Mouse (Mus musculus) G1E (cell line): Measurements from ENCODE around the gene S1pr4. TPM values are rescaled to one million over a fixed set of nuclear protein-coding genes. Genes with fewer than 3 reads are reported as not detected.

ENCODE experiments used
- ATAC-seq: 2 replicates; pipeline ENCODE4 v1.8.0; 2016; ENCODE audit warnings: mild to moderate bottlenecking; ENCODE audit not compliant: insufficient number of reproducible peaks, poor library complexity, low FRiP score, severe bottlenecking; ENCODE audit errors: extremely low read depth
- DNase-seq: peaks from one replicate; pipeline ENCODE4 v3.0.0; 2012; ENCODE audit warnings: low spot score
- H3K27me3 ChIP-seq: 2 replicates; pipeline ENCODE4 v1.6.1; 2012; ENCODE audit warnings: mild to moderate bottlenecking, low read length, inconsistent platforms; ENCODE audit not compliant: insufficient read depth
- H3K36me3 ChIP-seq: replicated peaks from 2 replicates; pipeline ENCODE3; 2012; ENCODE audit warnings: mild to moderate bottlenecking, inconsistent platforms
- H3K4me1 ChIP-seq: 2 replicates; pipeline ENCODE4 v1.6.1; 2012; ENCODE audit warnings: low read depth, low read length, inconsistent platforms, mixed read lengths; ENCODE audit not compliant: insufficient read depth
- H3K4me3 ChIP-seq: 2 replicates; pipeline ENCODE4 v1.5.1; 2012; ENCODE audit warnings: low read depth, mild to moderate bottlenecking, inconsistent platforms, low read length, moderate library complexity, mixed read lengths
- H3K9me3 ChIP-seq: replicated peaks from 2 replicates; pipeline ENCODE4 v1.6.1; 2012; ENCODE audit warnings: inconsistent platforms
- CTCF ChIP-seq: IDR thresholded peaks from 2 replicates; pipeline ENCODE4 v1.5.1; 2012; ENCODE audit warnings: low read depth, low read length, inconsistent platforms, mixed read lengths
- GATA1 ChIP-seq: IDR thresholded peaks from 2 replicates; pipeline ENCODE4 v1.6.1; 2012; ENCODE audit warnings: borderline replicate concordance, low read length, inconsistent platforms, mixed read lengths
- GATA2 ChIP-seq: IDR thresholded peaks from 2 replicates; pipeline ENCODE4 v1.6.1; 2012; ENCODE audit warnings: low read depth, low read length, inconsistent platforms, borderline replicate concordance
- POLR2AphosphoS5 ChIP-seq: IDR thresholded peaks from 2 replicates; pipeline ENCODE4 v1.6.1; 2012; ENCODE audit warnings: low read depth, low read length, inconsistent platforms; ENCODE audit not compliant: insufficient replicate concordance
- TAL1 ChIP-seq: conservative IDR thresholded peaks from 2 replicates; pipeline ENCODE4 v1.6.1; 2012; ENCODE audit warnings: low read depth, low read length, inconsistent platforms, mixed read lengths
- polyA plus RNA-seq: library from polyadenylated mRNA; stranded (reverse); fragments of >175 nt; gene quantifications from 2 replicates; pipeline ENCODE4 v1.2.3, GENCODE M21; 2012
- total RNA-seq, 2 experiments: library from RNA; stranded (forward) in 1 of 2; stranded (reverse) in 1 of 2; fragments of 200-1000 nt in 1 of 2; fragments of >200 nt in 1 of 2; fragmentation: Nextera tagmentation in 1 of 2; gene quantifications; 2 replicates each; pipeline ENCODE4 v1.2.3; 2014 to 2017

S1pr4 gene
- total and polyA plus RNA-seq, 3 experiments: 1.00 to 1.6 TPM; not detected in 1

- Histone ChIP-seq H3K27me3 (no peaks in the 10 kb centered on the region; the same call in 1 of the 2 replicates), H3K4me1 (peaks cover 77% of the 10 kb centered on the region), H3K4me3 (peak overlapping the region; percentile 2; the same call in 1 of the 2 replicates), H3K36me3 (peaks cover 75% of the 10 kb centered on the region), H3K9me3 (no peaks in the 10 kb centered on the region)
- TF ChIP-seq CTCF (no peak), POLR2AphosphoS5 (no peak), GATA2 (no peak), GATA1 (no peak), TAL1 (no peak)
- ATAC-seq (no peak), DNase-seq (no peak)
These were observed 7.2 kb downstream of the S1pr4 start for GRCm38 (mm10) chr10:81492606-81493240.

GRCm38 (mm10) chr10:81491018-81491417 is 8.9 kb downstream of the S1pr4 start:
- H3K4me1 ChIP-seq: peaks cover 71% of the 10 kb centered on the region
- peaks cover 92% of the 10 kb centered on the region for H3K36me3 ChIP-seq

GRCm38 (mm10) chr10:81489941-81490340 is 10.0 kb downstream of the S1pr4 start:
- H3K4me3 ChIP-seq: no peak overlapping the region
- no peaks in the 10 kb centered on the region; the same call in 1 of the 2 replicates for H3K27me3 ChIP-seq
- H3K9me3 ChIP-seq: no peaks in the 10 kb centered on the region
- peaks cover 100% of the 10 kb centered on the region for H3K36me3 ChIP-seq
- ATAC-seq: no peak
- H3K4me1 ChIP-seq: peaks cover 67% of the 10 kb centered on the region
- TF ChIP-seq POLR2AphosphoS5 (no peak), CTCF (no peak), GATA2 (no peak), TAL1 (no peak), GATA1 (no peak)
- no peak for DNase-seq

More at GRCm38 (mm10) chr10:81491018-81491417, 8.9 kb downstream of the S1pr4 start:
- TF ChIP-seq GATA2: no peak
- no peak for TF ChIP-seq TAL1
- TF ChIP-seq CTCF: no peak
- TF ChIP-seq POLR2AphosphoS5: no peak
- TF ChIP-seq GATA1: no peak
- Histone ChIP-seq H3K9me3 (no peaks in the 10 kb centered on the region), H3K4me3 (no peak overlapping the region), H3K27me3 (no peaks in the 10 kb centered on the region; the same call in 1 of the 2 replicates)
- ATAC-seq (no peak), DNase-seq (no peak)

GRCm38 (mm10) chr10:81488081-81488480 is 11.9 kb downstream of the S1pr4 start:
- Histone ChIP-seq H3K27me3 (no peaks in the 10 kb centered on the region; the same call in 1 of the 2 replicates), H3K4me3 (no peak overlapping the region), H3K9me3 (no peaks in the 10 kb centered on the region), H3K4me1 (peaks cover 58% of the 10 kb centered on the region), H3K36me3 (peaks cover 82% of the 10 kb centered on the region)
- TF ChIP-seq POLR2AphosphoS5 (no peak), CTCF (no peak), TAL1 (no peak), GATA1 (no peak), GATA2 (no peak)
- DNase-seq: no peak
- ATAC-seq: no peak

- TF ChIP-seq POLR2AphosphoS5 (no peak), CTCF (no peak), GATA2 (no peak), GATA1 (no peak), TAL1 (no peak)
- H3K27me3 ChIP-seq: peaks cover 9% of the 10 kb centered on the region
- no peaks in the 10 kb centered on the region for H3K9me3 ChIP-seq
- no peak overlapping the region for H3K4me3 ChIP-seq
- ATAC-seq (no peak), DNase-seq (no peak)
- peaks cover 66% of the 10 kb centered on the region for H3K36me3 ChIP-seq
- peaks cover 57% of the 10 kb centered on the region for H3K4me1 ChIP-seq
These were observed 13.4 kb downstream of the S1pr4 start for GRCm38 (mm10) chr10:81486496-81486895.

GRCm38 (mm10) chr10:81485479-81486018 is 14.4 kb downstream of the S1pr4 start:
- peaks cover 57% of the 10 kb centered on the region for H3K36me3 ChIP-seq
- H3K27me3 ChIP-seq: peaks cover 18% of the 10 kb centered on the region
- no peak overlapping the region for H3K4me3 ChIP-seq
- DNase-seq (no peak), ATAC-seq (no peak)
- no peaks in the 10 kb centered on the region for H3K9me3 ChIP-seq
- TF ChIP-seq CTCF (no peak), GATA1 (no peak), POLR2AphosphoS5 (no peak), TAL1 (no peak), GATA2 (no peak)
- peaks cover 50% of the 10 kb centered on the region for H3K4me1 ChIP-seq
